Mouse (Mus musculus): ENCODE data around the gene Tgfa.

GRCm38 (mm10) chr6:86190622-86191021 is 4.4 kb upstream of the Tgfa start:
- TF ChIP-seq USF1 (IDR thresholded peaks at IDR 0.05; ENCODE audit: low read depth, low read length) (no peak), CTCF (IDR thresholded peaks at IDR 0.05 in 2 of 3, conservative IDR thresholded peaks at IDR 0.05 in 1 of 3; ENCODE audit: control insufficient read depth in 1 of 3, insufficient read depth in 1 of 3, low read depth in 2 of 3, low read length in 3 of 3, poor library complexity in 1 of 3, severe bottlenecking in 1 of 3) (no peak), POLR2A (IDR thresholded peaks at IDR 0.05; ENCODE audit: control insufficient read depth in 1 of 2, insufficient read depth in 1 of 2, low read depth in 1 of 2, low read length in 2 of 2, poor library complexity in 1 of 2) (no peak), TBP (IDR thresholded peaks at IDR 0.05; ENCODE audit: low read depth, low read length) (no peak), ELF1 (IDR thresholded peaks at IDR 0.05; ENCODE audit: low read depth, low read length) (no peak), TCF12 (IDR thresholded peaks at IDR 0.05; ENCODE audit: low read depth, low read length) (no peak), MYC (IDR thresholded peaks at IDR 0.05; ENCODE audit: low read depth, low read length) (no peak), CHD1 (IDR thresholded peaks at IDR 0.05; ENCODE audit: low read depth, low read length) (no peak), KAT2A (conservative IDR thresholded peaks at IDR 0.05; ENCODE audit: low read depth, low read length) (no peak), GATA1 (IDR thresholded peaks at IDR 0.05; ENCODE audit: low read depth, low read length) (no peak)

All from MEL (cell line).